Mouse (Mus musculus): ENCODE data around the gene Slc30a1.

- TF ChIP-seq CTCF (conservative IDR thresholded peaks at IDR 0.05; ENCODE audit: low read length): no peak
- no peak for TF ChIP-seq POU5F1 (IDR thresholded peaks at IDR 0.05; ENCODE audit: borderline replicate concordance, low read length)
- TF ChIP-seq NANOG (IDR thresholded peaks at IDR 0.05; ENCODE audit: borderline replicate concordance, low read length): no peak
Observed at GRCm38 (mm10) chr1:191896806-191897552, 9.6 kb upstream of the Slc30a1 start.

All from E14TG2a.4 (cell line).